Mouse (Mus musculus) lung, embryonic 14.5 days (tissue): ENCODE results near the gene Klk1b5. TPM values are rescaled to one million over a fixed set of nuclear protein-coding genes. Genes with fewer than 3 reads are reported as not detected.
"Not testable (repeated sequence)": the region's sequence is repeated elsewhere in the genome, so short reads cannot be mapped to it uniquely, and the experiment has no call there.

Experiments used
- ATAC-seq: fragments of 200-750 bp; cut with Nextera tagmentation; 2 replicates; pipeline ENCODE4 v1.8.0; 2017; ENCODE audit warnings: mild to moderate bottlenecking, moderate TSS enrichment, moderate library complexity; ENCODE audit not compliant: insufficient read depth
- DNase-seq: peaks from one replicate; pipeline ENCODE4 v3.0.0-alpha.2; 2015
- H3K27ac ChIP-seq: fragments of 300-500 bp; sonication (generic); 2 replicates; pipeline ENCODE4 v1.5.1; 2014; ENCODE audit warnings: low read depth, mild to moderate bottlenecking, moderate library complexity
- H3K27me3 ChIP-seq: fragments of 300-500 bp; sonication (generic); 2 replicates; pipeline ENCODE4 v1.6.1; 2014; ENCODE audit warnings: low read length, control low read depth; ENCODE audit not compliant: insufficient read depth
- H3K36me3 ChIP-seq: fragments of 300-500 bp; sonication (generic); 2 replicates; pipeline ENCODE4 v1.6.1; 2014; ENCODE audit warnings: control low read depth; ENCODE audit not compliant: insufficient read depth
- H3K4me1 ChIP-seq: fragments of 300-500 bp; sonication (generic); 2 replicates; pipeline ENCODE4 v1.6.1; 2014; ENCODE audit warnings: antibody characterized with exemption, control low read depth; ENCODE audit not compliant: insufficient read depth
- H3K4me2 ChIP-seq: fragments of 300-500 bp; sonication (generic); 2 replicates; pipeline ENCODE4 v1.6.1; 2014; ENCODE audit warnings: mild to moderate bottlenecking
- H3K4me3 ChIP-seq: fragments of 300-500 bp; sonication (generic); 2 replicates; pipeline ENCODE4 v1.5.1; 2014; ENCODE audit warnings: low read depth, low read length
- H3K9ac ChIP-seq: fragments of 300-500 bp; sonication (generic); 2 replicates; pipeline ENCODE4 v1.6.1; 2014
- H3K9me3 ChIP-seq: fragments of 300-500 bp; sonication (generic); 2 replicates; pipeline ENCODE4 v1.6.1; 2016; ENCODE audit warnings: low read depth, low read length, control low read depth
- CTCF ChIP-seq: IDR thresholded peaks from 2 replicates; pipeline ENCODE4 v1.5.1; 2016; ENCODE audit warnings: antibody characterized with exemption, low read depth
- WGBS: fragments of 180-500 bp; shearing (Covaris S2); extraction: QIAGEN DNeasy Blood & Tissue Kit; methylation state at CpG from one replicate; pipeline ENCODE4 v1.1.7; 2014; 5-methylcytosine and 5-hydroxymethylcytosine counted together
- polyA plus RNA-seq: library from polyadenylated mRNA; unstranded; fragments of >200 nt; fragmentation: Nextera tagmentation; extraction: Ambion mirVana; gene quantifications from 2 replicates; pipeline ENCODE4 v1.2.1, GENCODE M21; 2014

The Klk1b5 gene
- polyA plus RNA-seq = not detected in 2 replicates

- ATAC-seq (no peak), DNase-seq (no peak)
- H3K4me2 ChIP-seq = no peak within 1 kb of the TSS
- H3K9me3 ChIP-seq = no peaks in the 10 kb centered on the region
- no peaks in the 10 kb centered on the region for H3K36me3 ChIP-seq
- no peak within 1 kb of the TSS for H3K27ac ChIP-seq
- WGBS = 72% methylated on average over 1 of the region's 1 CpGs
- no peak for TF ChIP-seq CTCF
- no peaks in the 10 kb centered on the region for H3K27me3 ChIP-seq
- H3K4me1 ChIP-seq = no peaks in the 10 kb centered on the region
- H3K4me3 ChIP-seq = no peak within 1 kb of the TSS
- no peak within 1 kb of the TSS for H3K9ac ChIP-seq
Measured at GRCm38 (mm10) chr7:44215645-44216044, at the start of gene Klk1b5. TSS of gene Klk1b5 (plus strand) at chr7:44215945.

DNA sequence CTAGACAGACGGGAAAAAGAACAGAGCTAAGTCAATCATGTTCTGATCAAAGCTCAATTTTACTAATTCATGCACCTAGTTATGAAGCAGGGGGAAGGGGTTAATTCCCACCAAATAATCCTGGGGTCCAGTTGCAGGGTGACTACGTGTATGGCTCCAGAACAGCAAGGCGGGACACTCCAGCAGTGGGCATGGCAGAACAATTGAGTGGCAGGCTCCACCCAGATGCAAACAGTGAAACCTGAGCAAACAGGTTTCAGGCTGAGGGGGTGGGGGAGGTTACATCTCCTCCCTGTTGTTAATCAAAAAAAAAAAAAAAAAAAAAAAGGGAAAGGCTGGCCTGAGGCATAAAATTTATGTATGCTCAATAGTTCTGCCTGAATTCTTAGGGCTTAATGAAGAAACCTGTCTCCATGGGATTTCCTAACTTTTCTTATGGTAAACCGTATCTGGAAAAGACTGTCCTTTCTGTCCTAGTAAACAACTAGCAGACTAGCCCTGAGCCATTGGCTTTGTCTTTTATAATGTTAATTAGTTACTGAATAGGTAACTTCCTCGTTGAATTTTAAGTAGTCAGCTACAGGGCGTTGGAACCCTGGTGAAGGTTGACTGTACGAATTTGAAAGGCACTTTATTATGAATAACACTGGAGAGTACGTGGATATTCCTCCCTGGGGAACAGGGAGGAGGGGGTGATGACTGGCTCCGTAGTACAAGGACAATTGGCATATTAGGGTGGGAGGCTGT, 36.3 kb upstream of the Klk1b5 start:
- Histone ChIP-seq H3K27ac (no peak overlapping the region), H3K9me3 (no peaks in the 10 kb centered on the region), H3K4me1 (no peaks in the 10 kb centered on the region), H3K4me3 (no peak overlapping the region), H3K27me3 (no peaks in the 10 kb centered on the region), H3K9ac (no peak overlapping the region), H3K36me3 (no peaks in the 10 kb centered on the region), H3K4me2 (no peak overlapping the region)
- 62% methylated on average over 9 of the region's 9 CpGs for WGBS
- no peak for TF ChIP-seq CTCF
- DNase-seq (no peak), ATAC-seq (no peak)

DNA sequence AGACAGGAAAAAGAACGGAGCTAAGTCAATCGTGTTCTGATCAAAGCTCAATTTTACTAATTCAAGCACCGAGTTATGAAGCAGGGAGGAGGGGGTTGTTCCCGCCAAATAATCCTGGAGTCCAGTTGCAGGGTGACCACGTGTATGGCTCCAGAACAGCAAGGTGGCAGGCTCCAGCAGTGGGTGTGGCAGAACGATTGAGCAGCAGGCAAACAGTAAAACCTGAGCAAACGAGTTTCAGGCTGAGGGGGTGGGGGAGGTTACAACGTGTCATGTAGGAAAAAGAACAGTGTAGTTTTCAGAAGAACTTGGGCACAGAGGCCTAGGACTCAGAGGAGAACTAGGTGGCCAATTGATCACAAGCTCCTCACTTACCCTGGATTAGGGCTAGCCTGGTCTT, 29.2 kb upstream of the Klk1b5 start:
- not testable (repeated sequence) for ATAC-seq, H3K27ac ChIP-seq, H3K36me3 ChIP-seq, H3K4me3 ChIP-seq, H3K9me3 ChIP-seq, H3K9ac ChIP-seq, H3K4me2 ChIP-seq, H3K27me3 ChIP-seq, H3K4me1 ChIP-seq
- WGBS = 52% methylated on average over 8 of the region's 8 CpGs
- DNase-seq = peak; percentile 1

DNA sequence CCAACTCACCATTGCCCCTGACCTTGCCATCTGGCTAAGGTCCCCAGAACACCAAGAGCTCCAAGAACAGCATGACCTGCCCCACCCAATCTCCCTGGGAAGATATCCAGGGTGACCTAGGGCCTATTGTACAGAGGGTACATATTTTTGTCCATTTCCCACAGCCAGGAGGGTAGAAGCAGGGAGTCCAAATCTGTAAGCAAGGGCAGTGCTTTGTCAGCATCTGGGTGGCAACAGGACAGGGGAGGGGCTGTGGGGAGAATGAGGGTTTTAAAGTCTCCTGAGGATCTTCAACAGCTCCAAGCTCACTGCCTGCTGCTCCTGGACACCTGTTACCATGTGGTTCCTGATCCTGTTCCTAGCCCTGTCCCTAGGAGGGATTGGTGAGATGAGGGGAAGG, 27.8 kb upstream of the Klk1b5 start, which contains the start of gene Klk1b24:
Gene Klk1b24 (plus strand): TSS at position 301 of the 400 bp plus-strand sequence.
- H3K9me3 ChIP-seq, ATAC-seq, H3K36me3 ChIP-seq, H3K9ac ChIP-seq, H3K4me3 ChIP-seq, H3K4me2 ChIP-seq, H3K27me3 ChIP-seq, DNase-seq, H3K27ac ChIP-seq, H3K4me1 ChIP-seq: not testable (repeated sequence)

DNA sequence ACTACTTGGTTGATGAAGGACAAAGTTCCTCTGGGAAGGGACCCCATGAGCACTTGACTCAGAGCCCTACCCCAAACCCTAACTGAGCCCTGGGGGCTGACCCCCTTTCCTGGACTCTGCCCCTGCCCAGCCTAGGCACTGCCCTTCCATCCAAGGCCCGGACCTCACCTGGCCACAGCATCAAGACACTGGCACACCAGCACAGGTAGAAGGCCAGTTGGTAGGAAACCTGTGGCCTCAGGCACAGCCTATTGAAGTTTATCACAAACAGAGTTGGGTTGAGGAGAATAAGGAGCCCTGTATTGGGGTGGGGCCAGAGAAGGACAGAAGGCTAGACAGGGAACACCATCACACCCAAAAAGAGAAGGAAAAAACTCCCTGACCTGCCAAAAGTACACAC, 22.3 kb upstream of the Klk1b5 start:
- WGBS = 87% methylated on average over 1 of the region's 1 CpGs

DNA sequence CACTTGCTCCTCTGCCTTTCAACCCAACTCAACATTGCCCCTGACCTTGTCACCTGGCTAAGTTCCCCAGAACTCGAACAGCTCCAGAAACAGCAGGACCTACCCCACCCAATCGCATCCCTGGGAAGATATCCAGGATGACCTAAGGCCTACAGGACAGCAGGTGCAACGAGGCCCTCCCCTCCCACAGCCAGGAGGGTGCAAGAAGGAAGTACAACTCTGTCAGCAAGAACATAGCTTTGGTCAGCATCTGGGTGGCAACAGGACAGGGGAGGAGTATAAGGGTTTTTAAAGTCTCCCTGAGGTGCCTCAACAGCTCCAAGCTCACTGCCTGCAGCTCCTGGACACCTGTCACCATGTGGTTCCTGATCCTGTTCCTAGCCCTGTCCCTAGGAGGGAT, 17.9 kb upstream of the Klk1b5 start, which contains the start of gene Klk1b3:
Gene Klk1b3 (plus strand): TSS at position 301 of the 400 bp plus-strand sequence.
- H3K4me1 ChIP-seq = no peaks in the 10 kb centered on the region
- H3K36me3 ChIP-seq = no peaks in the 10 kb centered on the region
- H3K27ac ChIP-seq = no peak within 1 kb of the TSS
- no peak within 1 kb of the TSS for H3K4me3 ChIP-seq
- H3K9ac ChIP-seq = no peak within 1 kb of the TSS
- WGBS = 63% methylated on average over 3 of the region's 3 CpGs
- ATAC-seq (no peak), DNase-seq (no peak)
- no peaks in the 10 kb centered on the region for H3K27me3 ChIP-seq
- H3K9me3 ChIP-seq = no peaks in the 10 kb centered on the region
- TF ChIP-seq CTCF = no peak
- H3K4me2 ChIP-seq = no peak within 1 kb of the TSS

More for the DNA sequence above, 22.3 kb upstream of the Klk1b5 start:
- not testable (repeated sequence) for H3K27ac ChIP-seq, H3K9me3 ChIP-seq, H3K4me2 ChIP-seq, H3K36me3 ChIP-seq, H3K9ac ChIP-seq, DNase-seq, ATAC-seq, H3K4me1 ChIP-seq, H3K27me3 ChIP-seq, H3K4me3 ChIP-seq

GRCm38 (mm10) chr7:44207135-44207534, 8.6 kb upstream of the Klk1b5 start, which contains the start of gene Klk1b4:
TSS of gene Klk1b4 (plus strand) at chr7:44207435.
- not testable (repeated sequence) for DNase-seq, H3K9ac ChIP-seq, H3K4me2 ChIP-seq, H3K27me3 ChIP-seq, H3K4me1 ChIP-seq, H3K9me3 ChIP-seq, H3K4me3 ChIP-seq, H3K36me3 ChIP-seq, H3K27ac ChIP-seq, ATAC-seq
- WGBS = 32% methylated on average over 3 of the region's 3 CpGs
